Mouse (Mus musculus) testis, adult 2 months (tissue): Measurements from ENCODE around the gene Acoxl. TPM values are rescaled to one million over a fixed set of nuclear protein-coding genes. Genes with fewer than 3 reads are reported as not detected.
A peak's percentile ranks its signal among the peaks of the same experiment; 100 is the strongest.

Source experiments
- H3K27ac ChIP-seq: fragments of 200-500 bp; 2 replicates; pipeline ENCODE4 v1.5.1; 2012; ENCODE audit warnings: low read depth, low read length; ENCODE audit not compliant: control insufficient read depth, insufficient read depth
- H3K27me3 ChIP-seq: fragments of 200-500 bp; 2 replicates; pipeline ENCODE4 v1.6.1; 2012; ENCODE audit warnings: mild to moderate bottlenecking, low read length, moderate library complexity; ENCODE audit not compliant: control insufficient read depth, insufficient read depth
- H3K36me3 ChIP-seq: fragments of 200-500 bp; 2 replicates; pipeline ENCODE4 v1.6.1; 2012; ENCODE audit warnings: mild to moderate bottlenecking, low read length; ENCODE audit not compliant: control insufficient read depth, insufficient read depth
- H3K4me1 ChIP-seq: fragments of 200-500 bp; 2 replicates; pipeline ENCODE4 v1.6.1; 2012; ENCODE audit warnings: low read length; ENCODE audit not compliant: control insufficient read depth, insufficient read depth
- H3K4me3 ChIP-seq: fragments of 200-500 bp; 2 replicates; pipeline ENCODE4 v1.5.1; 2012; ENCODE audit warnings: low read depth, mild to moderate bottlenecking, low read length, moderate library complexity, mixed read lengths; ENCODE audit not compliant: control insufficient read depth
- CTCF ChIP-seq: fragments of 200-500 bp; IDR thresholded peaks from 2 replicates; pipeline ENCODE4 v1.5.1; 2012; ENCODE audit warnings: low read depth, mild to moderate bottlenecking, inconsistent platforms, low read length, moderate library complexity; ENCODE audit not compliant: control insufficient read depth, insufficient read depth, insufficient replicate concordance
- POLR2A ChIP-seq: fragments of 200-500 bp; IDR thresholded peaks from 2 replicates; pipeline ENCODE4 v1.6.1; 2012; ENCODE audit warnings: low read depth, mild to moderate bottlenecking, inconsistent platforms, low read length, moderate library complexity; ENCODE audit not compliant: control insufficient read depth
- polyA plus RNA-seq: library from polyadenylated mRNA; depleted of rRNA; stranded (reverse); fragments of >200 nt; gene quantifications from 2 replicates; pipeline ENCODE4 v1.2.3, GENCODE M21; 2012

The Acoxl gene
- polyA plus RNA-seq, 1 experiment, result 0.07 TPM

GRCm38 (mm10) chr2:127983981-127984380 is 145.3 kb downstream of the Acoxl start:
- no peak for TF ChIP-seq CTCF
- TF ChIP-seq POLR2A, result no peak
- H3K36me3 ChIP-seq, result no peaks in the 10 kb centered on the region
- no peaks in the 10 kb centered on the region for H3K27me3 ChIP-seq
- no peaks in the 10 kb centered on the region for H3K4me1 ChIP-seq
- H3K27ac ChIP-seq, result no peak overlapping the region
- no peak overlapping the region for H3K4me3 ChIP-seq

GRCm38 (mm10) chr2:127987706-127988105 is 149.0 kb downstream of the Acoxl start:
- Histone ChIP-seq H3K36me3 (no peaks in the 10 kb centered on the region), H3K4me3 (peak overlapping the region; percentile 49), H3K27ac (no peak overlapping the region), H3K27me3 (no peaks in the 10 kb centered on the region), H3K4me1 (no peaks in the 10 kb centered on the region)
- no peak for TF ChIP-seq CTCF
- TF ChIP-seq POLR2A, result no peak

GRCm38 (mm10) chr2:127990856-127991479 is 152.3 kb downstream of the Acoxl start:
- TF ChIP-seq CTCF, result no peak
- Histone ChIP-seq H3K36me3 (no peaks in the 10 kb centered on the region), H3K27me3 (no peaks in the 10 kb centered on the region), H3K4me1 (no peaks in the 10 kb centered on the region), H3K27ac (no peak overlapping the region), H3K4me3 (no peak overlapping the region)

GRCm38 (mm10) chr2:127991656-127992055 is 153.0 kb downstream of the Acoxl start:
- H3K27me3 ChIP-seq, result no peaks in the 10 kb centered on the region
- H3K4me1 ChIP-seq, result no peaks in the 10 kb centered on the region
- no peak overlapping the region for H3K27ac ChIP-seq
- H3K4me3 ChIP-seq, result no peak overlapping the region
- no peaks in the 10 kb centered on the region for H3K36me3 ChIP-seq
- TF ChIP-seq CTCF, result no peak
- TF ChIP-seq POLR2A, result no peak

GRCm38 (mm10) chr2:128008662-128009423 is 170.2 kb downstream of the Acoxl start:
- no peak for TF ChIP-seq CTCF
- TF ChIP-seq POLR2A, result no peak
- Histone ChIP-seq H3K27ac (no peak overlapping the region), H3K27me3 (no peaks in the 10 kb centered on the region), H3K36me3 (no peaks in the 10 kb centered on the region), H3K4me1 (peaks cover 2% of the 10 kb centered on the region; the same call in 1 of the 2 replicates), H3K4me3 (no peak overlapping the region)

- no peak overlapping the region for H3K27ac ChIP-seq
- TF ChIP-seq CTCF, result no peak
- TF ChIP-seq POLR2A, result no peak
- no peaks in the 10 kb centered on the region for H3K36me3 ChIP-seq
- H3K27me3 ChIP-seq, result no peaks in the 10 kb centered on the region
- no peaks in the 10 kb centered on the region for H3K4me1 ChIP-seq
- H3K4me3 ChIP-seq, result no peak overlapping the region
Measured at GRCm38 (mm10) chr2:128014613-128015012, 175.9 kb downstream of the Acoxl start.

GRCm38 (mm10) chr2:128015602-128016001 is 176.9 kb downstream of the Acoxl start:
- Histone ChIP-seq H3K4me3 (no peak overlapping the region), H3K4me1 (no peaks in the 10 kb centered on the region), H3K27me3 (no peaks in the 10 kb centered on the region), H3K27ac (no peak overlapping the region), H3K36me3 (no peaks in the 10 kb centered on the region)
- TF ChIP-seq POLR2A, result no peak
- TF ChIP-seq CTCF, result no peak

GRCm38 (mm10) chr2:128020039-128020907 is 181.6 kb downstream of the Acoxl start:
- no peak for TF ChIP-seq CTCF
- Histone ChIP-seq H3K4me3 (no peak overlapping the region), H3K27ac (no peak overlapping the region), H3K4me1 (no peaks in the 10 kb centered on the region), H3K27me3 (no peaks in the 10 kb centered on the region), H3K36me3 (no peaks in the 10 kb centered on the region)
